Mouse (Mus musculus) midbrain, embryonic 14.5 days (tissue): ENCODE results near the gene Galk1. TPM values are rescaled to one million over a fixed set of nuclear protein-coding genes. Genes with fewer than 3 reads are reported as not detected.

Source experiments
- ATAC-seq: fragments of 200-750 bp; cut with Nextera tagmentation; 2 replicates; pipeline ENCODE4 v1.8.0; 2017; ENCODE audit warnings: moderate number of reproducible peaks, moderate library complexity; ENCODE audit not compliant: low FRiP score, low TSS enrichment
- DNase-seq: peaks from one replicate; pipeline ENCODE4 v3.0.0-alpha.2; 2015
- H3K27ac ChIP-seq: fragments of 300-500 bp; sonication (generic); replicated peaks from 2 replicates; pipeline ENCODE4 v1.5.1; 2014; ENCODE audit warnings: mild to moderate bottlenecking, low read depth, low read length, moderate library complexity
- H3K27me3 ChIP-seq: fragments of 300-500 bp; sonication (generic); 2 replicates; pipeline ENCODE4 v1.6.1; 2014; ENCODE audit warnings: low read length, control low read depth, mixed read lengths; ENCODE audit not compliant: control insufficient read depth, insufficient read depth
- H3K36me3 ChIP-seq: fragments of 300-500 bp; sonication (generic); 2 replicates; pipeline ENCODE4 v1.6.1; 2014; ENCODE audit warnings: low read length, control low read depth; ENCODE audit not compliant: control insufficient read depth, insufficient read depth
- H3K4me1 ChIP-seq: fragments of 300-500 bp; sonication (generic); 2 replicates; pipeline ENCODE4 v1.6.1; 2014; ENCODE audit warnings: mild to moderate bottlenecking, antibody characterized with exemption, low read length, control low read depth; ENCODE audit not compliant: control insufficient read depth, insufficient read depth
- H3K4me2 ChIP-seq: fragments of 300-500 bp; sonication (generic); 2 replicates; pipeline ENCODE4 v1.6.1; 2014; ENCODE audit warnings: mild to moderate bottlenecking, low read length, moderate library complexity
- H3K4me3 ChIP-seq: fragments of 300-500 bp; sonication (generic); replicated peaks from 2 replicates; pipeline ENCODE4 v1.5.1; 2014; ENCODE audit warnings: low read depth, low read length
- H3K9ac ChIP-seq: fragments of 300-500 bp; sonication (generic); replicated peaks from 2 replicates; pipeline ENCODE4 v1.6.1; 2014; ENCODE audit warnings: mild to moderate bottlenecking, low read length, moderate library complexity
- H3K9me3 ChIP-seq: fragments of 300-500 bp; sonication (generic); 2 replicates; pipeline ENCODE4 v1.6.1; 2016; ENCODE audit warnings: low read length, control low read depth, mixed read lengths; ENCODE audit not compliant: control insufficient read depth
- WGBS: fragments of 180-500 bp; shearing (Covaris S2); extraction: QIAGEN DNeasy Blood & Tissue Kit; methylation state at CpG from one replicate; pipeline ENCODE4 v1.1.7; 2014; 5-methylcytosine and 5-hydroxymethylcytosine counted together
- polyA plus RNA-seq: library from polyadenylated mRNA; unstranded; fragments of >200 nt; fragmentation: Nextera tagmentation; extraction: Ambion mirVana; gene quantifications from 2 replicates; pipeline ENCODE4 v1.2.1, GENCODE M21; 2014

Galk1 gene
- polyA plus RNA-seq, 1 experiment from 2014 or later = 39.3 TPM

DNA sequence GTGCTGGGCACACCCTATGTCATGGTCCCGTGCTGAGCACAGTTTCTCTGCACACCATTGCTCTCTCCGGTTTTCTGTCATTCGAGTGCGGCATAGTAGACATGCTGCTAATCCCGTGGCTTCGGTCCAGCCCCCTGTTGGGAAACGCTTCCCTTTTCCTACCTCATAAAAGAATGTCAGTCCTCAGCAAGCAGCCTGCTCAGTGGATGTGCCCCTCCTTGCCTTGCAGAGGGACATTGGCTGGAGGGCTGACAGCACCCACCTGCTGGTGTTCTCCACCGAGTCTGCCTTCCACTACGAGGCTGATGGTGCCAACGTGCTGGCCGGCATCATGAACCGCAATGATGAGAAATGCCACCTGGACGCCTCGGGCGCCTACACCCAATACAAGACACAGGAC lies 30.0 kb downstream of the Galk1 start:
- H3K9me3 ChIP-seq = no peaks in the 10 kb centered on the region
- H3K4me1 ChIP-seq = no peaks in the 10 kb centered on the region
- no peak overlapping the region for H3K4me3 ChIP-seq
- no peak for ATAC-seq
- H3K27ac ChIP-seq = no peak overlapping the region
- no peaks in the 10 kb centered on the region for H3K36me3 ChIP-seq
- H3K9ac ChIP-seq = no peak overlapping the region
- no peak for DNase-seq
- no peaks in the 10 kb centered on the region for H3K27me3 ChIP-seq
- WGBS = 91% methylated on average over 15 of the region's 15 CpGs
- no peak overlapping the region for H3K4me2 ChIP-seq

DNA sequence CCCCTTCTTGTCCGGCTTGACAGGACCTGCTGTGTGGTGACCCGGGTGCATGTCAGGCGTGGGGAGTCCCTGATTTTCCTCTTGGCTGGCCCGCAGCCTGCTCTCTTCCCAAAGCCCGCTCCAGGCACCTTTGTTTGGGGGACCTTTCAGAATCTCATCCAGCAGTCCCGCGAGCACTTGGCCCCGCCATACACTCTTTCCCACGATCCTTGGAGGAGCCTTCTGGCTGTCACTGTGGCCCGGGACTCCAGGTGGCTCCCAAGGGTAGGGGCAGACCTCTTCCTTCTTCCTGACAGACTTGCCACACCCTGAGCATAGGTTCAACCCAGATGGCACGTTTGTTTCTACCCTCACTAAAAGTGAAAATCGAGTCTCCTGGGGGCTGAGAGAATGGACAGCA lies 37.0 kb downstream of the Galk1 start:
- 35% methylated on average over 12 of the region's 12 CpGs for WGBS
- Histone ChIP-seq H3K27me3 (peaks cover 30% of the 10 kb centered on the region), H3K27ac (no peak overlapping the region), H3K9me3 (no peaks in the 10 kb centered on the region), H3K4me2 (no peak overlapping the region), H3K4me3 (no peak overlapping the region), H3K4me1 (peaks cover 9% of the 10 kb centered on the region; the same call in 1 of the 2 replicates), H3K36me3 (no peaks in the 10 kb centered on the region), H3K9ac (no peak overlapping the region)
- ATAC-seq = no peak
- DNase-seq = no peak

DNA sequence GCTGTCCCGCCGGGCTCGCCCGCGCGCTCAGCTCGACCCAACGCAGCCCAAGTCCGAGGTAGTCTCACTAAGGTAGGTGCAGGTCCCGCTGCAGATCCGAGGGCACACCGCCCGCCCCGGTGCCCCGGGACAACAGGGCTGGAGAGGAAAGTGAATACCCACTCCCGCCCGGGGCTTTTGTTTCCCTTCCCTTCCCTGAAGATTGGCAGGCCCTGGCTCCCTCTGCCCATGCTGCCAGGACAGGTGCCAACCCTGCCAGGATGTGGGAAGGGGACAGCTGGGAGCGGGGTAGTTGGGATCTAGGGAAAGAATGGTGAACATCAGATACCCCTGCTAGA lies 37.5 kb downstream of the Galk1 start:
- H3K27me3 ChIP-seq = peaks cover 30% of the 10 kb centered on the region
- DNase-seq (no peak), ATAC-seq (no peak)
- 2% methylated on average over 18 of the region's 18 CpGs for WGBS
- peak overlapping the region; percentile 55 for H3K4me2 ChIP-seq
- H3K4me3 ChIP-seq = peak overlapping the region; percentile 34
- H3K36me3 ChIP-seq = no peaks in the 10 kb centered on the region
- H3K9me3 ChIP-seq = no peaks in the 10 kb centered on the region
- H3K9ac ChIP-seq = 0 out of 2 replicates have a peak overlapping the region, but pooled peaks have one; percentile 12
- no peak overlapping the region for H3K27ac ChIP-seq
- peaks cover 9% of the 10 kb centered on the region; the same call in 1 of the 2 replicates for H3K4me1 ChIP-seq

DNA sequence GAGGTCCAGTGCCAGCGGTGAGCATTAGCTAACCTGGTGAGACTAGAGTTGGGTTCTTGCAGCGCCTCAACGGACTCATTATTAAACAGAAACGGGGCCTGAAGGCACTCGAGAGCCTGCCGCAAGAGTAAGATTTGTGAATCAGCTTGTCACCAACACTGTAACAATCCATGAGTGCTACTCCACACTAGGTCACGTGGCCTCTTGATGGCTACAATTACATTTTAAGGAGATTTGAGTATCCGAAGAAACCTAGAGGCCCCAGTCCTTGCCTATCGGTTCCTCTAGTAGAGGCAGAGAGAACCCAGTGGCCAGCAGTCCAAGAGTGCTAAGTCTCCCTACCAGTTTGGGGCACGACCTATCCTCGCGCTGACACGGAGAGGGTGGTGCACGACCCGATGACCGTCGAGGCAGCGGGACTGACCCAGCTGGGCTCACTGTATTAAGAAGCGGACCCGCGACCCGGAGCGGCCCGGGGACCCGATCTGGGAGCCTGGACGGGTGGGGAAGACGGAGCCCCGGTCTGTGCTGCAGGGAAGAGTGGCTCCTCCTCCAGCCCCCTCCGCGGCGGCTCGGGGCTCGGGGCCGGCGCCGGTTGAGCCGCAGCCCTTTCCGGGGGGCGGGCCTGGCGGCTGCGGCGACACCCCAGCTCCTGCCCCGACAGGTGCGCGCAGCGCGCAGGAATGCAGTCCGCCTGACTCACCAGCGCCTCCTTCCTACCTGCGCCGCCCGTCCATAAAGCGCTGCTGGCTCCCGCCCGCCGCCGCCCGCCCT lies 38.0 kb downstream of the Galk1 start, which contains the start of gene Itgb4:
Gene Itgb4 (plus strand): TSS at position 401 of the 774 bp plus-strand sequence.
- H3K9me3 ChIP-seq = no peaks in the 10 kb centered on the region
- peak within 1 kb of the TSS; percentile 55 for H3K4me2 ChIP-seq
- H3K9ac ChIP-seq = 0 out of 2 replicates have a peak within 1 kb of the TSS, but pooled peaks have one; percentile 12
- H3K27ac ChIP-seq = no peak within 1 kb of the TSS
- 11% methylated on average over 55 of the region's 58 CpGs for WGBS
- peaks cover 9% of the 10 kb centered on the region; the same call in 1 of the 2 replicates for H3K4me1 ChIP-seq
- H3K27me3 ChIP-seq = peaks cover 30% of the 10 kb centered on the region
- DNase-seq (peak; percentile 46), ATAC-seq (no peak)
- H3K4me3 ChIP-seq = peak within 1 kb of the TSS; percentile 34
- H3K36me3 ChIP-seq = no peaks in the 10 kb centered on the region

DNA sequence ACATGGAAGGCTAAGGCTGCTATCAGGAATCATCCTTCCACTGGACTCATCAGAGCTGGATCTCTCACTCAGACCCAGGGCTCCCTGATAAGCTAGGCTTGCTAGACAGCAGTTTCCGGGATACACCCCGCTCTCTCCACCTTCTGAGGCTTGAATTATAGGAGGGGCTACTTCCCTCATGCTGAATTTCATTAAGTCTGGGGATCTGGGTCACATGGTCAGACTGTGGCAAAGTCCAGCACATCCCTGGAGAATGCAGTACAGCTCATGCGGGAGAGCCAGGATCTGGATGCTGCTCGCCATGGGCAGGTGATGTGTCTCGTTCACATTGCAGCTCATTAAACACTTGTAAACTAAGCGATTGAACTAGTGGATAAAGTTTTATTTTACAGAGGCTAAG lies 41.5 kb downstream of the Galk1 start:
- WGBS = 52% methylated on average over 6 of the region's 6 CpGs
- no peak overlapping the region for H3K9ac ChIP-seq
- peaks cover 9% of the 10 kb centered on the region; the same call in 1 of the 2 replicates for H3K4me1 ChIP-seq
- H3K36me3 ChIP-seq = peaks cover 10% of the 10 kb centered on the region
- DNase-seq (no peak), ATAC-seq (no peak)
- no peak overlapping the region for H3K4me2 ChIP-seq
- H3K4me3 ChIP-seq = no peak overlapping the region
- peaks cover 27% of the 10 kb centered on the region for H3K27me3 ChIP-seq
- no peak overlapping the region for H3K27ac ChIP-seq
- no peaks in the 10 kb centered on the region for H3K9me3 ChIP-seq

DNA sequence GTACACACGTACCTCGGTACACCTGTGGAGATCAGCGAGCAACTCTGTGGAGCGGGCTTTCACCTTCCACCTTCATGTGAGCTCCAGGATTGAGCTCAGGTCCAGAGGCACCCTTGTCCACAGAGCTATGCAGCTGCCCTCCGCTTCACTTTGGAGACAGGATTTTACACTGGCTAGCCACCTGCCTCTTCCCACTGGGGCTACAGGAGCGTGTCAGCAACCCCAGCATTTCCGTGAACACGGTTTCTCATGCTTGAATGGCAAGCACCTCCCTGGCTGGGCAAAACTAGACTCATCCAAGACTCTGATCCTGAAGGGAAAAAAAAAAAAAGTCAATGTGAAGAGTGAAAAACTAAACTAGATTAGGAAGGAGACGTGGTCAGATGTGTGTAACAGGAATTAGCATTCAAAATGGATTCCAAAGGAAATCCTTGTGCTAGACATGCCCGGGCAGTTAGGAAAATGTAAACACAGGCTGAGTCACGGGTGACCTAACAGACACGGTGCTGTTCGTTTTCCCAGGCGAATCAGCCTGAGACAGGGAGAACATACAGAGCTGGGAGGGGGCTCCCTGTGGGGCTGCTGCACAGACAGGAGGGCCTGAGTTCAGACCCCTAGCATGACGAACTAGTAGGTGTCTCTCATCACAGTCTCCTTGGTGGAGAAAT lies 42.4 kb downstream of the Galk1 start:
- no peak overlapping the region for H3K9ac ChIP-seq
- peaks cover 19% of the 10 kb centered on the region for H3K36me3 ChIP-seq
- no peak overlapping the region for H3K4me3 ChIP-seq
- ATAC-seq (no peak), DNase-seq (peak; percentile 13)
- H3K27me3 ChIP-seq = peaks cover 19% of the 10 kb centered on the region
- H3K4me1 ChIP-seq = peaks cover 8% of the 10 kb centered on the region; the same call in 1 of the 2 replicates
- 54% methylated on average over 15 of the region's 15 CpGs for WGBS
- H3K27ac ChIP-seq = no peak overlapping the region
- H3K9me3 ChIP-seq = no peaks in the 10 kb centered on the region
- H3K4me2 ChIP-seq = no peak overlapping the region

DNA sequence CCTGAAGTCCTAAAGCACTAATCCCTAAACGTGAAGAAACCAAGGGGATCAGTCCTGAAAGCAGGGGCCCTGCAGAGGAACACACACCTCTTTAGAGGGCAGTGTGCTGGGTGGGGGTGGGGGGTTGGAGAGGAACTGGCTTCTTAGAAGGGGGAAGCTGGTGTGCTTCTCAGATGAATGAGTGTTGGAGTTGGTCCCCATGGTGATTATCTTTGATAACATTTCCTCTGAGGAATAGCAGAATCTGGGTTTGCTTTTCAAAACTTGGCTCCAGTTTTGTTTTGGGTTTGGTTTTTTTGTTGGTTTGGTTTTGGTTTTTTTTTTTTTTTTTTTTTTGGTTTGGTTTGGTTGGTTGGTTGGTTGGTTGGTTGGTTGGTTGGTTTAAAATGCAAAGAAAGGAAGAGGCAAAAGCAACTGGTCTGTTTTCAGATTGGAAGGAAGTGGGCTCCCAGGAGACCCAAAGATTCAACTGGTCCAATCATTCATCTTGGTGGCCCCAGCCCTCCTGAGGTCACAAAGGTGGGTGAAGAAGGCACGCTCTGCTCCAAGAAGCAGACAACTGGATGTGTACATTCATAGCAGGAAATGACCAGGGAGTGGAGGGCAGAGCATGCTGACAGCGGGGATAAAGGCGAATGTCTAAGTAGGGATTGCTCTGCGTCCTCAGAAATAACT lies 43.7 kb downstream of the Galk1 start:
- no peak overlapping the region for H3K4me3 ChIP-seq
- H3K9me3 ChIP-seq = no peaks in the 10 kb centered on the region
- H3K36me3 ChIP-seq = peaks cover 31% of the 10 kb centered on the region
- DNase-seq = no peak
- H3K4me2 ChIP-seq = no peak overlapping the region
- no peak overlapping the region for H3K9ac ChIP-seq
- 68% methylated on average over 5 of the region's 5 CpGs for WGBS
- ATAC-seq = no peak
- H3K27me3 ChIP-seq = peaks cover 7% of the 10 kb centered on the region; the same call in 1 of the 2 replicates
- H3K27ac ChIP-seq = no peak overlapping the region
- H3K4me1 ChIP-seq = no peaks in the 10 kb centered on the region

DNA sequence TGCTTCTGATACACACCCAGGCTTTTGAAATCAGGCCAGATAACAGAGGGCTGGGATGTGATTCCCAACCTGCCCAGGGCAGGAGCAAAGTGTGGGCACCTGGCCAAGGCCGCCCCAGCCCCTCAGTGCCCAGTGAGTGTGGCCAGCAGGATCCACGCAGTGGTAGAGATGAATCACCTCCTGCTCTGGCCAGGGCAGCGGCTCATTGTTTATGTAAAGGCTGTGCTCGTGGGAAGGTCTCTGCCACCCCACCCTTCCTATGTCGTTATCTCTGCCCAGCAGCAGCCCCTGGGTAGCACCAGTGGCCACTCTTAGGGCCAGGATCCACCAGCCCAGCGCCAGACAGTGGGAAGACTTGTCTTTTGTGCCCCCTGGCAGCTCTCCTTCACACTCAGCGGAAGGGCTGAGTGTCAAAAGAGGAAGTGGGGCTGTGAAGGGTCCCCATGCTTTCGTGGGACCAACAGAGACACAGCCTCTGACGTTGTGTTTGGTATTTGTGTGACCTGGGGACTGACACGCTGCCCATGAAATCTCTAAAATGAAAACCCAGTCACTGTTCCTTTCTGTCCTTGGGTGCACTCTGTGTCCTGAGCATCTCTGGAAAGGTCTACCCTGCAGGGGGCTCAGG lies 47.4 kb downstream of the Galk1 start:
- peaks cover 69% of the 10 kb centered on the region for H3K36me3 ChIP-seq
- H3K4me2 ChIP-seq = no peak overlapping the region
- H3K27me3 ChIP-seq = no peaks in the 10 kb centered on the region
- H3K9ac ChIP-seq = no peak overlapping the region
- DNase-seq (no peak), ATAC-seq (no peak)
- H3K9me3 ChIP-seq = no peaks in the 10 kb centered on the region
- no peak overlapping the region for H3K27ac ChIP-seq
- 91% methylated on average over 10 of the region's 10 CpGs for WGBS
- H3K4me3 ChIP-seq = no peak overlapping the region
- H3K4me1 ChIP-seq = no peaks in the 10 kb centered on the region
